Mouse (Mus musculus): ENCODE measurements around the gene Kif18b.
A peak's percentile ranks its signal among the peaks of the same experiment; 100 is the strongest.

GRCm38 (mm10) chr11:102964547-102965091 lies 39.7 kb upstream of the Kif18b start:
- TF ChIP-seq CTCF (IDR thresholded peaks at IDR 0.05): no peak
- TF ChIP-seq EP300 (IDR thresholded peaks at IDR 0.05): 0 out of 2 replicates have a peak, but pooled peaks have one; percentile 27

All from lung, postnatal 0 days (tissue).